21 mouse cellular contexts compared by ENCODE assay signal in the genomic region with DNA sequence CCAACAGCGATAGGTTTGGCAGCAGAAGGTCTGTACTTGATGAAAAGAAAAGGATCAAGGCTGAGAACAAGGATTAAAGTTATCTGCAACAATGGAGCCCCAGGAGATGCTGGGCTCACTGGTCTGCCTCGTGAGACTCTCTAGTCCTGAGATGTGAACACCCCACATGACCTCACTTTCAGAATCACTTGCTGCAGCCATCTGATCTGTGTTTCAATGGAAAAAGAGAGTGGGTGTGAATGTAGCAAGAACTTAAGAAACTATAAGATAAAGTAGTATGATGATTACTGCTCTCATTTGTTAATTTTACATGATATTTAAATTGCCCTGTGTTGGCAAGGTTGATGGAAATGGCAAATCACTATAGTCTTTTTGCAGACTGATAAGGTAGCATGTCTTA.
"Had no signal": no experiment of that assay in that cellular context is flagged by ENCODE, and none has a peak within 500 bp of the region (broad histone marks: within the 10 kb centered on the region; RNA-seq: fewer than 3 reads in every experiment).

No protein-coding gene starts in this region.

- ATAC-seq: liver, postnatal 0 days; lung, postnatal 0 days; midbrain, embryonic 13.5 days; midbrain, embryonic 15.5 days had no signal

- H3K4me1 ChIP-seq: liver, embryonic 15.5 days; midbrain, embryonic 13.5 days; midbrain, embryonic 15.5 days; neural tube, embryonic 13.5 days; neural tube, embryonic 15.5 days had no signal

- H3K9ac ChIP-seq: liver, embryonic 15.5 days; liver, postnatal 0 days; lung, embryonic 15.5 days; midbrain, embryonic 13.5 days; midbrain, embryonic 15.5 days; neural tube, embryonic 13.5 days; neural tube, embryonic 15.5 days had no signal

- H3K36me3 ChIP-seq: liver, embryonic 15.5 days; lung, embryonic 15.5 days; midbrain, embryonic 13.5 days; midbrain, embryonic 15.5 days; neural tube, embryonic 13.5 days; neural tube, embryonic 15.5 days had no signal

- H3K4me2 ChIP-seq: liver, embryonic 15.5 days; lung, embryonic 15.5 days; midbrain, embryonic 11.5 days; midbrain, embryonic 13.5 days; midbrain, embryonic 15.5 days; neural tube, embryonic 13.5 days; neural tube, embryonic 15.5 days had no signal

- H3K9me3 ChIP-seq: liver, embryonic 15.5 days; lung, embryonic 15.5 days; midbrain, embryonic 13.5 days; midbrain, embryonic 15.5 days; neural tube, embryonic 13.5 days; neural tube, embryonic 15.5 days had no signal

- DNase-seq: liver, postnatal 0 days; lung, adult 2 months; lung, postnatal 14 days; lung, postnatal 36 days; retina, postnatal 1 day; right cerebral cortex, adult 18-20 months; right cerebral cortex, postnatal 25 days; right cerebral cortex, postnatal 4 days; spleen, adult 18-20 months; thymus, adult 2 months; thymus, postnatal 25 days; thymus, postnatal 4 days had no signal

- H3K27ac ChIP-seq: liver, embryonic 15.5 days; lung, embryonic 15.5 days; midbrain, embryonic 13.5 days; midbrain, embryonic 15.5 days; neural tube, embryonic 13.5 days; neural tube, embryonic 15.5 days had no signal

- H3K27me3 ChIP-seq: liver, embryonic 15.5 days; lung, embryonic 15.5 days; midbrain, embryonic 13.5 days; midbrain, embryonic 15.5 days; neural tube, embryonic 13.5 days; neural tube, embryonic 15.5 days had no signal

- H3K4me3 ChIP-seq: liver, embryonic 15.5 days; lung, embryonic 15.5 days; midbrain, embryonic 13.5 days; midbrain, embryonic 15.5 days; myocyte; neural tube, embryonic 13.5 days; neural tube, embryonic 15.5 days had no signal
